Mouse (Mus musculus) liver, embryonic 12.5 days (tissue): ENCODE results near the gene Il2rg. TPM values are rescaled to one million over a fixed set of nuclear protein-coding genes. Genes with fewer than 3 reads are reported as not detected.

Experiments used
- ATAC-seq: fragments of 200-750 bp; cut with Nextera tagmentation; 2 replicates; pipeline ENCODE4 v1.8.0; 2017; ENCODE audit warnings: moderate number of reproducible peaks, mild to moderate bottlenecking, moderate library complexity
- H3K27ac ChIP-seq: fragments of 300-500 bp; sonication (generic); 2 replicates; pipeline ENCODE4 v1.5.1; 2016; ENCODE audit warnings: mild to moderate bottlenecking
- H3K27me3 ChIP-seq: fragments of 300-500 bp; sonication (generic); replicated peaks from 2 replicates; pipeline ENCODE4 v1.6.1; 2016; ENCODE audit warnings: mild to moderate bottlenecking, moderate library complexity
- H3K36me3 ChIP-seq: fragments of 300-500 bp; sonication (generic); 2 replicates; pipeline ENCODE4 v1.6.1; 2016; ENCODE audit warnings: mild to moderate bottlenecking, moderate library complexity
- H3K4me1 ChIP-seq: fragments of 300-500 bp; sonication (generic); 2 replicates; pipeline ENCODE4 v1.6.1; 2016
- H3K4me2 ChIP-seq: fragments of 300-500 bp; sonication (generic); 2 replicates; pipeline ENCODE4 v1.6.1; 2016; ENCODE audit warnings: mild to moderate bottlenecking, moderate library complexity
- H3K4me3 ChIP-seq: fragments of 300-500 bp; sonication (generic); 2 replicates; pipeline ENCODE4 v1.5.1; 2016; ENCODE audit warnings: mild to moderate bottlenecking, moderate library complexity
- H3K9ac ChIP-seq: fragments of 300-500 bp; sonication (generic); 2 replicates; pipeline ENCODE4 v1.6.1; 2016; ENCODE audit warnings: mild to moderate bottlenecking, moderate library complexity
- H3K9me3 ChIP-seq: fragments of 300-500 bp; sonication (generic); replicated peaks from 2 replicates; pipeline ENCODE4 v1.6.1; 2016; ENCODE audit warnings: mild to moderate bottlenecking, moderate library complexity
- WGBS: fragments of 180-500 bp; shearing (Covaris S2); methylation state at CpG from one replicate; pipeline ENCODE4 v1.1.7; 2016; ENCODE audit not compliant: insufficient replicate concordance; 5-methylcytosine and 5-hydroxymethylcytosine counted together
- polyA plus RNA-seq: library from polyadenylated mRNA; unstranded; fragments of >200 nt; fragmentation: Nextera tagmentation; extraction: Ambion mirVana; gene quantifications from 2 replicates; pipeline ENCODE4 v1.2.1, GENCODE M21; 2016

The Il2rg gene
- polyA plus RNA-seq, 1 experiment from 2014 or later = 11.9 TPM

- peak overlapping the region; percentile 97 for H3K27ac ChIP-seq
- peaks cover 50% of the 10 kb centered on the region for H3K4me1 ChIP-seq
- H3K27me3 ChIP-seq = peaks cover 7% of the 10 kb centered on the region; the same call in 1 of the 2 replicates
- 30% methylated on average over 3 of the region's 3 CpGs for WGBS
- H3K4me3 ChIP-seq = peak overlapping the region; percentile 14; the same call in 1 of the 2 replicates
- no peaks in the 10 kb centered on the region for H3K9me3 ChIP-seq
- ATAC-seq = peak; percentile 99
- H3K4me2 ChIP-seq = peak overlapping the region; percentile 61
- H3K36me3 ChIP-seq = peaks cover 100% of the 10 kb centered on the region
- peak overlapping the region; percentile 44 for H3K9ac ChIP-seq
Measured at GRCm38 (mm10) chrX:101287543-101287942, 19.5 kb upstream of the Il2rg start.

- Histone ChIP-seq H3K9ac (peak overlapping the region; percentile 35; the same call in 1 of the 2 replicates), H3K4me3 (no peak overlapping the region), H3K4me1 (peaks cover 50% of the 10 kb centered on the region), H3K4me2 (no peak overlapping the region), H3K9me3 (no peaks in the 10 kb centered on the region), H3K36me3 (peaks cover 100% of the 10 kb centered on the region), H3K27ac (peak overlapping the region; percentile 97), H3K27me3 (peaks cover 7% of the 10 kb centered on the region; the same call in 1 of the 2 replicates)
- ATAC-seq = no peak
- WGBS = 83% methylated on average over 14 of the region's 14 CpGs
Measured at GRCm38 (mm10) chrX:101285953-101286670, 18.1 kb upstream of the Il2rg start.

GRCm38 (mm10) chrX:101285534-101285933 is 17.5 kb upstream of the Il2rg start:
- WGBS = 23% methylated on average over 6 of the region's 6 CpGs
- ATAC-seq = no peak
- peaks cover 100% of the 10 kb centered on the region for H3K36me3 ChIP-seq

GRCm38 (mm10) chrX:101282813-101283212 is 14.8 kb upstream of the Il2rg start:
- WGBS = 78% methylated on average over 6 of the region's 6 CpGs
- peaks cover 7% of the 10 kb centered on the region; the same call in 1 of the 2 replicates for H3K27me3 ChIP-seq
- no peak for ATAC-seq
- no peaks in the 10 kb centered on the region for H3K9me3 ChIP-seq
- H3K9ac ChIP-seq = no peak overlapping the region
- peaks cover 21% of the 10 kb centered on the region for H3K4me1 ChIP-seq
- no peak overlapping the region for H3K4me3 ChIP-seq
- H3K27ac ChIP-seq = no peak overlapping the region
- H3K4me2 ChIP-seq = no peak overlapping the region
- peaks cover 99% of the 10 kb centered on the region for H3K36me3 ChIP-seq

More at GRCm38 (mm10) chrX:101285534-101285933, 17.5 kb upstream of the Il2rg start:
- Histone ChIP-seq H3K27ac (peak overlapping the region; percentile 97), H3K9me3 (no peaks in the 10 kb centered on the region), H3K27me3 (peaks cover 7% of the 10 kb centered on the region; the same call in 1 of the 2 replicates), H3K9ac (no peak overlapping the region), H3K4me1 (peaks cover 48% of the 10 kb centered on the region), H3K4me2 (no peak overlapping the region), H3K4me3 (no peak overlapping the region)

- peak; percentile 96 for ATAC-seq
- Histone ChIP-seq H3K27ac (peak within 1 kb of the TSS; percentile 86), H3K27me3 (peaks cover 20% of the 10 kb centered on the region), H3K4me3 (peak within 1 kb of the TSS; percentile 67), H3K4me2 (peak within 1 kb of the TSS; percentile 60), H3K9me3 (no peaks in the 10 kb centered on the region), H3K4me1 (peaks cover 25% of the 10 kb centered on the region), H3K36me3 (peaks cover 36% of the 10 kb centered on the region), H3K9ac (peak within 1 kb of the TSS; percentile 78)
- 8% methylated on average over 52 of the region's 54 CpGs for WGBS
Measured at GRCm38 (mm10) chrX:101273875-101274738, 6.1 kb upstream of the Il2rg start, which contains the start of gene Med12. Med12 (plus strand) TSS chrX:101274030.

GRCm38 (mm10) chrX:101273410-101273809 is 5.4 kb upstream of the Il2rg start:
- Histone ChIP-seq H3K9me3 (no peaks in the 10 kb centered on the region), H3K9ac (peak overlapping the region; percentile 68), H3K4me1 (peaks cover 26% of the 10 kb centered on the region), H3K27me3 (peaks cover 23% of the 10 kb centered on the region), H3K36me3 (peaks cover 29% of the 10 kb centered on the region), H3K4me2 (peak overlapping the region; percentile 60), H3K4me3 (peak overlapping the region; percentile 67), H3K27ac (peak overlapping the region; percentile 86)
- no peak for ATAC-seq
- WGBS = 31% methylated on average over 6 of the region's 6 CpGs

GRCm38 (mm10) chrX:101268755-101269124 is 685 bp upstream of the Il2rg start, which contains the start of gene Gm20489:
Gm20489 (minus strand) TSS chrX:101269023.
- H3K4me2 ChIP-seq = peak within 1 kb of the TSS; percentile 32
- 25% methylated on average over 3 of the region's 3 CpGs for WGBS
- H3K4me1 ChIP-seq = peaks cover 39% of the 10 kb centered on the region
- peaks cover 30% of the 10 kb centered on the region for H3K27me3 ChIP-seq
- H3K4me3 ChIP-seq = 0 out of 2 replicates have a peak within 1 kb of the TSS, but pooled peaks have one; percentile 7
- no peak within 1 kb of the TSS for H3K27ac ChIP-seq
- no peaks in the 10 kb centered on the region for H3K36me3 ChIP-seq
- H3K9ac ChIP-seq = no peak within 1 kb of the TSS
- H3K9me3 ChIP-seq = no peaks in the 10 kb centered on the region
- no peak for ATAC-seq

GRCm38 (mm10) chrX:101266631-101267030 is 1.4 kb downstream of the Il2rg start:
- no peak overlapping the region for H3K9ac ChIP-seq
- no peak overlapping the region for H3K27ac ChIP-seq
- no peak for ATAC-seq
- H3K36me3 ChIP-seq = no peaks in the 10 kb centered on the region
- H3K27me3 ChIP-seq = peaks cover 19% of the 10 kb centered on the region
- H3K4me1 ChIP-seq = peaks cover 31% of the 10 kb centered on the region
- no peak overlapping the region for H3K4me3 ChIP-seq
- 82% methylated on average over 6 of the region's 6 CpGs for WGBS
- no peaks in the 10 kb centered on the region for H3K9me3 ChIP-seq
- no peak overlapping the region for H3K4me2 ChIP-seq

GRCm38 (mm10) chrX:101263892-101264291 is 4.2 kb downstream of the Il2rg start, which contains the start of gene Gm614:
Gm614 (minus strand) TSS chrX:101263992.
- Histone ChIP-seq H3K4me2 (no peak within 1 kb of the TSS), H3K36me3 (peaks cover 7% of the 10 kb centered on the region), H3K27me3 (peaks cover 19% of the 10 kb centered on the region), H3K9me3 (no peaks in the 10 kb centered on the region), H3K4me1 (peaks cover 43% of the 10 kb centered on the region), H3K27ac (no peak within 1 kb of the TSS), H3K9ac (no peak within 1 kb of the TSS), H3K4me3 (no peak within 1 kb of the TSS)
- no peak for ATAC-seq
- WGBS = 100% methylated on average over 1 of the region's 1 CpGs

GRCm38 (mm10) chrX:101260441-101261325 is 7.4 kb downstream of the Il2rg start:
- no peaks in the 10 kb centered on the region for H3K9me3 ChIP-seq
- H3K4me1 ChIP-seq = peaks cover 37% of the 10 kb centered on the region
- peak overlapping the region; percentile 28 for H3K4me2 ChIP-seq
- 0 out of 2 replicates have a peak overlapping the region, but pooled peaks have one; percentile 30 for H3K27ac ChIP-seq
- ATAC-seq = peak; percentile 57
- H3K27me3 ChIP-seq = peaks cover 9% of the 10 kb centered on the region; the same call in 1 of the 2 replicates
- peaks cover 20% of the 10 kb centered on the region for H3K36me3 ChIP-seq
- no peak overlapping the region for H3K9ac ChIP-seq
- WGBS = 21% methylated on average over 11 of the region's 13 CpGs
- H3K4me3 ChIP-seq = no peak overlapping the region

- ATAC-seq = no peak
- WGBS = 75% methylated on average over 13 of the region's 13 CpGs
- Histone ChIP-seq H3K36me3 (peaks cover 20% of the 10 kb centered on the region), H3K9me3 (no peaks in the 10 kb centered on the region; the same call in 1 of the 2 replicates), H3K4me3 (no peak overlapping the region), H3K27me3 (peaks cover 13% of the 10 kb centered on the region; the same call in 1 of the 2 replicates), H3K9ac (no peak overlapping the region), H3K4me1 (peaks cover 30% of the 10 kb centered on the region), H3K27ac (no peak overlapping the region), H3K4me2 (peak overlapping the region; percentile 78; the same call in 1 of the 2 replicates)
Measured at GRCm38 (mm10) chrX:101256603-101257002, 11.5 kb downstream of the Il2rg start.
